Comparison of ENCODE assay signal across 12 mouse cellular contexts in genomic region chr9:90087906-90088485, GRCm38 (mm10). TPM values are rescaled to one million over a fixed set of nuclear protein-coding genes. Genes with fewer than 3 reads are reported as not detected.
DNase-seq lines count a peak whose midpoint lies in the region; ATAC-seq and TF ChIP-seq lines count a peak whose summit lies in the region.
"Had no signal": no experiment of that assay in that cellular context is flagged by ENCODE, and none has a peak within 500 bp of the region (broad histone marks: within the 10 kb centered on the region; RNA-seq: fewer than 3 reads in every experiment).

No protein-coding gene starts in this region.

- H3K9ac ChIP-seq in lung, embryonic 14.5 days: no peak overlapping the region
- no peak overlapping the region for H3K9ac ChIP-seq in hindbrain, embryonic 16.5 days (ENCODE audit: low read depth, low read length)
- H3K9ac ChIP-seq: embryonic facial prominence, embryonic 12.5 days had no signal

- 81% methylated on average over 2 of the region's 2 CpGs for WGBS in lung, embryonic 14.5 days
- 91% methylated on average over 2 of the region's 2 CpGs for WGBS in hindbrain, embryonic 16.5 days

- peaks cover 53% of the 10 kb centered on the region for H3K36me3 ChIP-seq in lung, embryonic 14.5 days (ENCODE audit: insufficient read depth)
- peaks cover 36% of the 10 kb centered on the region for H3K36me3 ChIP-seq in hindbrain, embryonic 16.5 days (ENCODE audit: control insufficient read depth, insufficient read depth, low read length)
- H3K36me3 ChIP-seq in myocyte (ENCODE audit: control insufficient read depth, insufficient read depth): peaks cover 52% of the 10 kb centered on the region

- H3K27me3 ChIP-seq in lung, embryonic 14.5 days (ENCODE audit: insufficient read depth, low read length): no peaks in the 10 kb centered on the region
- no peaks in the 10 kb centered on the region for H3K27me3 ChIP-seq in hindbrain, embryonic 16.5 days (replicated peaks; ENCODE audit: control insufficient read depth, insufficient read depth, low read length)
- no peaks in the 10 kb centered on the region for H3K27me3 ChIP-seq in myocyte (ENCODE audit: control insufficient read depth, insufficient read depth, insufficient read length)
- H3K27me3 ChIP-seq: embryonic facial prominence, embryonic 12.5 days had no signal

- no peak overlapping the region for H3ac ChIP-seq in myocyte (ENCODE audit: control insufficient read depth, insufficient read length)

- TF ChIP-seq POLR2A in myocyte (IDR thresholded peaks at IDR 0.05; ENCODE audit: insufficient read length, low read depth): no peak

- DNase-seq in heart, adult 11 months: peak; percentile 71
- no peak for DNase-seq in heart, adult 9 months (ENCODE audit: low spot score in 2 of 2)
- DNase-seq in lung, embryonic 14.5 days: no peak
- no peak for DNase-seq in lung, postnatal 10 days
- DNase-seq in yolk sac, embryonic 10.5 days (ENCODE audit: low spot score): no peak
- no peak for DNase-seq in left cerebral cortex, adult 9 months (ENCODE audit: low spot score in 2 of 2)
- DNase-seq: kidney, postnatal 25 days; lung, adult 2 months had no signal

- H3K4me1 ChIP-seq in lung, embryonic 14.5 days (ENCODE audit: insufficient read depth): no peaks in the 10 kb centered on the region
- no peaks in the 10 kb centered on the region for H3K4me1 ChIP-seq in hindbrain, embryonic 16.5 days (ENCODE audit: control insufficient read depth, insufficient read depth, low read depth, low read length)
- H3K4me1 ChIP-seq: embryonic facial prominence, embryonic 12.5 days had no signal

- H3K79me2 ChIP-seq in myocyte (ENCODE audit: control insufficient read depth, insufficient read depth): no peaks in the 10 kb centered on the region

- peak; percentile 47; the same call in 1 of the 2 replicates for ATAC-seq in lung, embryonic 14.5 days (ENCODE audit: insufficient read depth)
- peak; percentile 40 for ATAC-seq in hindbrain, embryonic 16.5 days

- no peaks in the 10 kb centered on the region for H3K9me3 ChIP-seq in lung, embryonic 14.5 days (ENCODE audit: low read depth, low read length)
- H3K9me3 ChIP-seq in hindbrain, embryonic 16.5 days (ENCODE audit: control insufficient read depth, low read length): 0 out of 2 replicates have a peak, but pooled peaks cover 2% of the 10 kb centered on the region
- H3K9me3 ChIP-seq: embryonic facial prominence, embryonic 12.5 days had no signal

- H3K4me2 ChIP-seq in lung, embryonic 14.5 days: no peak overlapping the region
- H3K4me2 ChIP-seq in hindbrain, embryonic 16.5 days (ENCODE audit: low read length): no peak overlapping the region
- no peak overlapping the region for H3K4me2 ChIP-seq in myocyte (ENCODE audit: low read depth)
- H3K4me2 ChIP-seq: embryonic facial prominence, embryonic 12.5 days had no signal

- H3K27ac ChIP-seq in lung, embryonic 14.5 days (ENCODE audit: low read depth): no peak overlapping the region
- H3K27ac ChIP-seq in hindbrain, embryonic 16.5 days (ENCODE audit: low read depth, low read length): no peak overlapping the region
- H3K27ac ChIP-seq: embryonic facial prominence, embryonic 12.5 days; left cerebral cortex, adult 2 months had no signal

- no peak for TF ChIP-seq CTCF in lung, embryonic 14.5 days (IDR thresholded peaks at IDR 0.05; ENCODE audit: low read depth)

- H3K4me3 ChIP-seq in lung, embryonic 14.5 days (ENCODE audit: low read depth, low read length): no peak overlapping the region
- no peak overlapping the region for H3K4me3 ChIP-seq in hindbrain, embryonic 16.5 days (ENCODE audit: low read length)
- no peak overlapping the region for H3K4me3 ChIP-seq in myocyte
- H3K4me3 ChIP-seq: embryonic facial prominence, embryonic 12.5 days; left cerebral cortex, adult 2 months had no signal

TF ChIP-seq in myocyte, 11 proteins besides CTCF, POLR2A, EP300 and RAD21:
- no peak for TF ChIP-seq CEBPB (IDR thresholded peaks at IDR 0.05; ENCODE audit: insufficient read depth, poor library complexity, severe bottlenecking)
- TF ChIP-seq POLR2AphosphoS2 (IDR thresholded peaks at IDR 0.05; ENCODE audit: insufficient read length, low read depth): peak; percentile 56

RNA-seq across cellular contexts. Expression of gene Morf4l1, which starts 26.6 kb away (rescaled TPM):
- 416 and 446 TPM in 2 replicates for polyA plus RNA-seq in lung, embryonic 14.5 days (2014; fragmentation: Nextera tagmentation; extraction: Ambion mirVana)
- 538 and 570 TPM in 2 replicates for polyA plus RNA-seq in hindbrain, embryonic 16.5 days (2015; fragmentation: Nextera tagmentation; extraction: Ambion mirVana)
- polyA plus RNA-seq in myocyte (2012; fragmentation: generic; extraction: Trizol): 204 TPM

RNA-seq across cellular contexts. Expression of gene Ctsh, which starts 34.0 kb away (rescaled TPM):
- 132 and 177 TPM in 2 replicates for polyA plus RNA-seq in lung, embryonic 14.5 days (2014; fragmentation: Nextera tagmentation; extraction: Ambion mirVana)
- polyA plus RNA-seq in hindbrain, embryonic 16.5 days (2015; fragmentation: Nextera tagmentation; extraction: Ambion mirVana): 32.2 and 40.1 TPM in 2 replicates
- polyA plus RNA-seq in myocyte (2012; fragmentation: generic; extraction: Trizol): 3.5 TPM
